Mouse (Mus musculus) myocyte (in vitro differentiated cells): ENCODE data around the gene Kremen1.

Experiments used
- E2F4 ChIP-seq: IDR thresholded peaks from one replicate; pipeline ENCODE4 v1.6.1; 2011; ENCODE audit warnings: mild to moderate bottlenecking, control low read depth, moderate library complexity; ENCODE audit not compliant: insufficient read depth
- POLR2A ChIP-seq: IDR thresholded peaks from one replicate; pipeline ENCODE4 v1.6.1; 2011; ENCODE audit warnings: low read depth, mild to moderate bottlenecking, control low read depth, moderate library complexity; ENCODE audit not compliant: insufficient read length

- no peak for TF ChIP-seq POLR2A
- TF ChIP-seq E2F4: no peak
Observed at GRCm38 (mm10) chr11:5283987-5284386, 22.6 kb upstream of the Kremen1 start.
